Mouse (Mus musculus) limb, embryonic 11.5 days (tissue): ENCODE measurements around the gene Klhl3. TPM values are rescaled to one million over a fixed set of nuclear protein-coding genes. Genes with fewer than 3 reads are reported as not detected.

Experiments
- ATAC-seq: fragments of 200-750 bp; cut with Nextera tagmentation; 2 replicates; pipeline ENCODE4 v1.8.0; 2017; ENCODE audit warnings: low read depth; ENCODE audit not compliant: insufficient number of reproducible peaks, low FRiP score, low TSS enrichment
- DNase-seq: peaks from one replicate; pipeline ENCODE4 v3.0.0-alpha.2; 2015; ENCODE audit warnings: low spot score
- H3K27ac ChIP-seq: fragments of 300-500 bp; sonication (generic); replicated peaks from 2 replicates; pipeline ENCODE4 v1.5.1; 2014; ENCODE audit warnings: low read depth, mild to moderate bottlenecking, low read length
- H3K27me3 ChIP-seq: fragments of 300-500 bp; sonication (generic); 2 replicates; pipeline ENCODE4 v1.6.1; 2014; ENCODE audit warnings: mild to moderate bottlenecking, low read length, mixed read lengths; ENCODE audit not compliant: control insufficient read depth, insufficient read depth
- H3K36me3 ChIP-seq: fragments of 300-500 bp; sonication (generic); 2 replicates; pipeline ENCODE4 v1.6.1; 2014; ENCODE audit warnings: mild to moderate bottlenecking, low read length, moderate library complexity, mixed read lengths; ENCODE audit not compliant: control insufficient read depth, insufficient read depth
- H3K4me1 ChIP-seq: fragments of 300-500 bp; sonication (generic); 2 replicates; pipeline ENCODE4 v1.6.1; 2014; ENCODE audit warnings: low read length, mixed read lengths; ENCODE audit not compliant: control insufficient read depth, insufficient read depth
- H3K4me2 ChIP-seq: fragments of 300-500 bp; sonication (generic); 2 replicates; pipeline ENCODE4 v1.6.1; 2014; ENCODE audit warnings: low read depth, mild to moderate bottlenecking, moderate library complexity; ENCODE audit not compliant: severe bottlenecking
- H3K4me3 ChIP-seq: fragments of 300-500 bp; sonication (generic); 2 replicates; pipeline ENCODE4 v1.5.1; 2014; ENCODE audit warnings: low read depth, low read length
- H3K9ac ChIP-seq: fragments of 300-500 bp; sonication (generic); 2 replicates; pipeline ENCODE4 v1.6.1; 2014; ENCODE audit warnings: mild to moderate bottlenecking, low read length
- H3K9me3 ChIP-seq: fragments of 300-500 bp; sonication (generic); 2 replicates; pipeline ENCODE4 v1.6.1; 2016; ENCODE audit warnings: low read length; ENCODE audit not compliant: control insufficient read depth
- WGBS: fragments of 180-500 bp; shearing (Covaris S2); extraction: QIAGEN DNeasy Blood & Tissue Kit; methylation state at CpG from one replicate; pipeline ENCODE4 v1.1.7; 2014; 5-methylcytosine and 5-hydroxymethylcytosine counted together
- polyA plus RNA-seq: library from polyadenylated mRNA; unstranded; fragments of >200 nt; fragmentation: Nextera tagmentation; extraction: Ambion mirVana; gene quantifications from 2 replicates; pipeline ENCODE4 v1.2.1, GENCODE M21; 2014

Klhl3 gene
- polyA plus RNA-seq, 1 experiment from 2014 or later, result 3.5 TPM

DNA sequence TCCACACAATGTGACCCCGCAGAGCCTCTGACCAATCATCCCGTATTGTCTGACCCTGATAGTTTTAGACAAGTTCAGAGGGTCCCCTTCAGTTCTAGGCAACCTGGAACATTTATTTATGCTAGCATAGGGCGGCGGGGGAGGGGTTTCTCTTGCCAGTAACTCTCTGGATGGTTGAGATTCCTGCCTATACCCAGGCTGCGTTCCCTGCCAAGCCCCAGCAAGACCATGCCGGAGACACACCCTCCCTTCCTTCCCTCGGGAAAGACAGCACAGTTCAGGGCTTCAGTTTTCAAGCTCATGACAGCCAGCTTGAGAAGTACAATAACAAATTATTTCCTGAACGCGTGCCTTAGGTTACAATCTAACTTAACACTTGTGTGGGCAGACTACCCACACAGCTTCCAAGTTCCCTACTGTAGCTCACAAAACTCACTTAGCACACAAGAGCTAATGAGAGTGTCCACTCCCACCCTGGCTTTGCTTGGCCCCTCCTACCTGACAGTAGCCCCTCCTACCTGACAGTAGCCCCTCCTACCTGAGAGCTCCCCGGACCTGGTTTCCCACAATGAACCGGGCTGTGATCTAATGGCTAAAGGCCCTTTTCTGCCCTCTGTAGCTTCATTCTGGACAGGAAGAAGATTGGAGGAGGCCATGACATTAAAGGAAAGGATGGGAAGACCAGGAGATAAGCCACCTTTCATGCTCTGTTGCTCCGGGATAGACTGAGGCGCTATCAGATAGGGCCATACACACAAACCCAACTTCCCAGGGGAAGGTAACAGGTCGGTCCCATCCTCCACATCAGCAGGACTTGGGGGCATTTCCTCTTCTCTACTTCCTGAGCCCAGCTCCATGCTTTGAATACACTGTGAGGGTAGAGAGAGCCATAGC, 46.6 kb downstream of the Klhl3 start:
- DNase-seq (peak; percentile 44), ATAC-seq (no peak)
- no peaks in the 10 kb centered on the region for H3K9me3 ChIP-seq
- H3K4me1 ChIP-seq, result peaks cover 36% of the 10 kb centered on the region
- H3K4me3 ChIP-seq, result no peak overlapping the region
- H3K4me2 ChIP-seq, result no peak overlapping the region
- WGBS, result 55% methylated on average over 14 of the region's 14 CpGs
- H3K27me3 ChIP-seq, result no peaks in the 10 kb centered on the region
- peak overlapping the region; percentile 56 for H3K27ac ChIP-seq
- H3K36me3 ChIP-seq, result no peaks in the 10 kb centered on the region
- no peak overlapping the region for H3K9ac ChIP-seq

DNA sequence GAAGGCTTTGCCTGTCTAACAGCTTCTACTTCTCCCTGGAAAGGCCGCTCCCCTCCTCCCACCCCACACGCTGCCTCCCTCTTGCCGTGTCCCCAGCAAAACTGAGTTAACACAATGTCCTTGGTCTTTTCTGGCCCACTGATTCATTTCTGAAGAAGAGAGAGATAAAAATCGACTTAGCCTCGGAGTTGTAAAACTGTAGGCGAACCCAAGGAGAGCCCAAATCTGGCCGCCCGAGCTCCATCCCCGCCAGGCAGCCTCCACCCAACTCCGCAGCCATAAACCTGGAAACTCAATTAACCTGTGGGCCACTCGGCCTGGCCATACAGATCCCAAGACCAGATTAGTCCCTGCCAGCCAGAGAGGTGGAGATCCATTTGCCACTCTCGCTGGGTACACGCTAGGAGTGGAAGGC, 47.3 kb downstream of the Klhl3 start:
- Histone ChIP-seq H3K27ac (peak overlapping the region; percentile 56; the same call in 1 of the 2 replicates), H3K9ac (no peak overlapping the region), H3K9me3 (no peaks in the 10 kb centered on the region), H3K4me1 (peaks cover 36% of the 10 kb centered on the region), H3K27me3 (no peaks in the 10 kb centered on the region), H3K4me3 (no peak overlapping the region), H3K4me2 (no peak overlapping the region), H3K36me3 (no peaks in the 10 kb centered on the region)
- WGBS, result 50% methylated on average over 13 of the region's 13 CpGs
- no peak for ATAC-seq
- DNase-seq, result no peak

DNA sequence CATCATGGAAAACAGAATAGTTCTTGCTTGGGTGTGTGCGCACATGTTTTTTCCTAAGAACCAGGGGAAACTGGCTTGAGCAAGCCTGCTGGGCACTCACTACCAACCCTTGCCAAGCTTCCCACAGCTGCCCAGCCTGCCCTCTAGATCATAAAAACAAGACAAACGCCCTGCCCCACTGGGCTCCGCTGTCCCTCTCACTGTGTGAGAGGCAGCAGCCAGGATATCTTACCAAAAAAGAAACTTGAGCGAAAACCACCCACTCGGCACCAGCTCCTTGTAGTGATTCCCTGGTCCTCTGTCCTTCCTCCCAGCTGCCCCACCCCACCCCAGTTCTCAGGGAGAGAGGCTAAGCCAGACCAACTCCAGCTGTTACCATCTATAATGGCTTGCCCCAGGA, 48.1 kb downstream of the Klhl3 start:
- Histone ChIP-seq H3K9me3 (no peaks in the 10 kb centered on the region), H3K27me3 (no peaks in the 10 kb centered on the region), H3K4me1 (peaks cover 36% of the 10 kb centered on the region), H3K4me3 (no peak overlapping the region), H3K9ac (no peak overlapping the region), H3K4me2 (no peak overlapping the region), H3K36me3 (no peaks in the 10 kb centered on the region), H3K27ac (peak overlapping the region; percentile 56; the same call in 1 of the 2 replicates)
- ATAC-seq, result no peak
- WGBS, result 70% methylated on average over 5 of the region's 5 CpGs
- DNase-seq, result no peak

DNA sequence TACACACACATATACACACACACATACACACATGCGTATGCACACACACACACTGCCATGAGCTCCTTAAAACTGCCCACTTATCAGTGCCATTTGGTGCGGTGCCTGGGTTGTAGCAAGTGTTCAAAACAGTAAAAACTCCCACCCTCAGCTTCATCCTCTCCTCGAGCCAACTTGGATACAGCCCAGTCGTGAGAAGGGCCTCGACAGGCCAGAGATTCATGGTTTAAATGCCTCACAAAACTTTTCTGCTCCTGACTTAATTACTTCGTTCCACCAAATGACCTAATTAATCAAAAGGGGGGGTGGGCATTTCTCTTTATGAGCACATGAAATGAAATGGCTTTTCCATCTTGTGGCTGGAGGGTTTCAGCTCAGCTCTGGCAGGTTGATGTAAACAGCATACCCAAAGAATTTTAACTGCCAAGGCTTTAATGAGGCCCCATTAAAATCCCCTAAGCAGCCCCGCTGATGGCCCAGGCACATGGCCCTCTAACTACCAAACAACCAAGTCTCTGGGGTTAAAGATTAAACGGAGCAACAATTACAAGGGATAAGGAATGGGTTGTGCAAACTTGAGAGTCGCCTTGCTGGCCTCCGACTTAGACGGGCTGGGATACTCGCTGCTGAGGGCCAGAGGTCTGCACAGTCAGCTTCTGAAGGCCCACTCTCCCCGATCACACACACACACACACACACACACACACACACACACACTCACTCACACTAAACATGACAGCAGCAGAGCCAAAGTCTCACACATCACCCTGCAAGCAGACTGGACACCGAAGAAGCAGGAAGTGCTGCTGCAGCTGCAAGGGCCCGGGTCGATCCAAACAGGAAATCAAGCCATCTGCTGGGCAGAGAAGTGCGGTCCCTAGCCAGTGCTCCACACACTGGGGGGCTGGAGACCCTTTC, 55.2 kb downstream of the Klhl3 start:
- Histone ChIP-seq H3K4me1 (peaks cover 20% of the 10 kb centered on the region), H3K27ac (peak overlapping the region; percentile 90), H3K36me3 (no peaks in the 10 kb centered on the region), H3K4me3 (no peak overlapping the region), H3K9me3 (no peaks in the 10 kb centered on the region), H3K9ac (no peak overlapping the region; the same call in 1 of the 2 replicates), H3K27me3 (no peaks in the 10 kb centered on the region), H3K4me2 (0 out of 2 replicates have a peak overlapping the region, but pooled peaks have one; percentile 3)
- peak; percentile 90 for ATAC-seq
- DNase-seq, result peak; percentile 78
- WGBS, result 6% methylated on average over 17 of the region's 17 CpGs

DNA sequence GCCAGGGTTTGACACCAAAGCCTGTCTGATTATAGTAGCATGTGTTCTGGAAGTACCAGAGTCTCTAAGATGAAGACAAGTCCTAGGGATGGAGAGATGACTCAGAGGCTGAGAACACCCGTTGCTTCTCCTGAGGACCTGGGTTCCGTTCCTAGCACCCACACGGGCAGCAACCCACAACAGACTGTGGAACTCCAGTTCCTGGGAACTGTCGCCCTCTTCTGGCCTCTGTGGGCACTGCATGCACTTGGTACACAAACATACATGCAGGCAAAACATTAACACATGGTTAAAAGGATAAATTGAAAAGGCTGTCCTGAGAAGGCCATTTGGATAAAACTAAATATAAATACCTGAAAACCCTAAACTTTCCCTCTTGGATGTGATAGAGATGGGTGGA, 56.8 kb downstream of the Klhl3 start:
- peak overlapping the region; percentile 90; the same call in 1 of the 2 replicates for H3K27ac ChIP-seq

DNA sequence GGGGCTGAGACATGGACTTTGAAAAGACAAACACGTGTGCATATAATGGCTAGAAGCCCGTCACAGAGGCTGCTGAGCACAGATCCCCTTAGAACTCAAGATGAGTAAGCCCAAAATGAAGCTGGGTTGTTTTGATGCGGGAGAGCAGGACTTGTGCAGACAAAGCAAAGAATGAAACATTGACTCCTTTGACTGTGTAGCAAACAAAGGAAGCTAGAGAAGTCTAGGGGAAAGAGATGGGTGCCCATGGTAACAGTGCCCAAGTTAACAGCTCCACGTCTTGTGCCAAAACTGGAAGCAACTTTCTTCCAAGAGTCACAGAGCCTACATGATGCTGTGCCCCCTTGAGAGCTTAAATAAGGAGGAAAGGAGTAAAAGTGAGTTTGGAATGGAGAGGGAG, 59.8 kb downstream of the Klhl3 start:
- ATAC-seq, result no peak
- Histone ChIP-seq H3K27ac (no peak overlapping the region), H3K9me3 (no peaks in the 10 kb centered on the region), H3K4me2 (no peak overlapping the region), H3K9ac (no peak overlapping the region), H3K4me1 (peaks cover 13% of the 10 kb centered on the region), H3K27me3 (no peaks in the 10 kb centered on the region), H3K4me3 (no peak overlapping the region), H3K36me3 (no peaks in the 10 kb centered on the region)
- DNase-seq, result no peak
- WGBS, result 89% methylated on average over 4 of the region's 4 CpGs

More for the DNA sequence above, 56.8 kb downstream of the Klhl3 start:
- DNase-seq, result peak; percentile 47
- Histone ChIP-seq H3K9ac (no peak overlapping the region), H3K9me3 (no peaks in the 10 kb centered on the region), H3K27me3 (no peaks in the 10 kb centered on the region), H3K36me3 (no peaks in the 10 kb centered on the region), H3K4me2 (no peak overlapping the region), H3K4me3 (no peak overlapping the region), H3K4me1 (peaks cover 20% of the 10 kb centered on the region)
- ATAC-seq, result no peak
- WGBS, result 83% methylated on average over 4 of the region's 4 CpGs

DNA sequence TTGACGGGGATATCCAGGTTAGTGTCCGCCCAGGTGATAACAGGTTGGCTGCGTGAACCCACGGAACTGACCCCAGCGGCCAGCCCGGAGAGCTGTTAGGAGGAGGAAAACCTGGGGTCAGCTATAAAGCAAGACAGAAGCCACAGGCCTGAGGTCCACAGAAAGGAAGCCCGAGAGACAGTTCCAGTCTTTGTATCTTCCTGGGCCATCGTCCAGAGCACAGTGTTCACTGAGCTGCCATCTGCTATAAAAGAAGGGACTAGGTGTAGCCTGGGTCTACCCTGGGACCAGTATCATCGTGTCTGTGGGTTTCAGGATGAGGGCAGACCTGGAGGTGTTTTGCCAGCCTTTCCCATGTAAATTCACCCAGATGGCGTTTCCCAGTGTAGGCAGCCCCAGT, 61.7 kb downstream of the Klhl3 start:
- 85% methylated on average over 10 of the region's 10 CpGs for WGBS
- Histone ChIP-seq H3K9me3 (no peaks in the 10 kb centered on the region; the same call in 1 of the 2 replicates), H3K36me3 (peaks cover 2% of the 10 kb centered on the region; the same call in 1 of the 2 replicates), H3K9ac (no peak overlapping the region), H3K4me2 (no peak overlapping the region), H3K4me1 (peaks cover 3% of the 10 kb centered on the region; the same call in 1 of the 2 replicates), H3K4me3 (no peak overlapping the region), H3K27ac (no peak overlapping the region), H3K27me3 (no peaks in the 10 kb centered on the region)
- ATAC-seq, result no peak
- DNase-seq, result no peak

DNA sequence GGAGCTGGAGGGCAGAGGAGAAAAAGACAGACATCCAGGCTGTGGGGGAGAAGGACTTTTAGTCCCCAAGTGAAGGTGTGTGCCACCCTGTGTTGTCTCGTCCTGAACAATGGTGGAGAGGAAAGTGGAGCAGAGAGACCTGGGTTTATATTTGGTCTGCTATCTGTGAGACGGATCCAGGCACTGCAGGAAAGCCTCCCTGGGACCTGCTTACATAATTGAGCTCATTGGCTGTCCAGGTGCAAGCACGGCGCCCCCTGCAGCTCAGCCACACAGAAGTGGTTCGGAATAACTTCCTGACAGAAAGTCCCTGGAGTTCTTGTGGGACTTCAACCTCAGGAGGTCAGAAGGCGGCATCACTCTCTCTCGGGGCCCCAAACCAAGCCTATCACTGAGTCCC, 62.1 kb downstream of the Klhl3 start:
- Histone ChIP-seq H3K9me3 (no peaks in the 10 kb centered on the region; the same call in 1 of the 2 replicates), H3K4me1 (peaks cover 3% of the 10 kb centered on the region; the same call in 1 of the 2 replicates), H3K4me3 (no peak overlapping the region), H3K36me3 (peaks cover 2% of the 10 kb centered on the region; the same call in 1 of the 2 replicates), H3K27me3 (no peaks in the 10 kb centered on the region), H3K9ac (no peak overlapping the region), H3K27ac (no peak overlapping the region), H3K4me2 (no peak overlapping the region)
- 58% methylated on average over 7 of the region's 7 CpGs for WGBS
- ATAC-seq, result no peak
- no peak for DNase-seq
